Mouse (Mus musculus): Measurements from ENCODE around the gene Ssc4d. TPM values are rescaled to one million over a fixed set of nuclear protein-coding genes. Genes with fewer than 3 reads are reported as not detected.

Gene Ssc4d
- total RNA-seq, 4 experiments from 2014 or later, result 0.76 to 1.7 (median 0.99) TPM

DNA sequence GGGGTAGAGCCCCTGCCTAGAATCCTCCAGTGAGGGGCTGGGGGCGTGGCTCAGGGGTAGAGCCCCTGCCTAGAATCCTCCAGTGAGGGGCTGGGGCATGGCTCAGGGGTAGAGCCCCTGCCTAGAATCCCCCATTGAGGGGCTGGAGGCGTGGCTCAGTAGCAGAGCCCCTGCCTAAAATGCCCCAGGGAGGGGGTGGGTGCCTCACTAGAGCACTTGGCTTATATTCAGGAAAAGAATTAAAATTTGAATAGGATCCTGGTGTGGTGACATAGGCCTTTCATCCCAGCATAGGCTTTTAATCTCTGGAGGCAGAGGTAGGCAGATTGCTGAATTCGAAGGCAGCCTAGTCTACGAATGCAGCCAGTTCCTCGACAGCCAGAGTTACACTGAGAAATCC is 5.0 kb upstream of the Ssc4d start:
- no peak for DNase-seq (ENCODE audit: low spot score in 2 of 2)

- no peak for DNase-seq (ENCODE audit: low spot score in 2 of 2)
These were observed 1.8 kb upstream of the Ssc4d start for GRCm38 (mm10) chr5:135975893-135976668.

DNA sequence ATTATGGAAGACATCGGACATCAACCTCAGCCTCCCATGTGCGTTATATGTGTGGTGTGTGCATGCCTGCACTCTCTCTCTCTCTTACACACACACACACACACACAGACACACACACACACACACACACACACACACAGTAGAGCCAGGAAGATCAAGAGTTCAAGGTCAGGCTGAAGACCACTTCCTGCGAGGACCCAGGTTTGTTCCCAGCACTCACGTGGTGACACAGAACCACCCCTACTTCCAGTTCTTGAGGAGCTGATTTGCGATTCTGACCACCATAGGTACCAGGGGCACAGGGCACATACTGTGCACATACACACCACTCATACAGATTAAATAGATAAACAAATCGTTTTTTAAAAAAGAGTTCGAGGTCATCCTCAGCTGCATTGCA is 2.5 kb downstream of the Ssc4d start:
- DNase-seq (ENCODE audit: low spot score in 2 of 2), result no peak

GRCm38 (mm10) chr5:135970247-135970646 is 4.1 kb downstream of the Ssc4d start:
- no peak for DNase-seq (ENCODE audit: low spot score in 2 of 2)

- DNase-seq (ENCODE audit: low spot score in 2 of 2), result no peak
These were observed 5.5 kb downstream of the Ssc4d start for GRCm38 (mm10) chr5:135968781-135969180.

DNA sequence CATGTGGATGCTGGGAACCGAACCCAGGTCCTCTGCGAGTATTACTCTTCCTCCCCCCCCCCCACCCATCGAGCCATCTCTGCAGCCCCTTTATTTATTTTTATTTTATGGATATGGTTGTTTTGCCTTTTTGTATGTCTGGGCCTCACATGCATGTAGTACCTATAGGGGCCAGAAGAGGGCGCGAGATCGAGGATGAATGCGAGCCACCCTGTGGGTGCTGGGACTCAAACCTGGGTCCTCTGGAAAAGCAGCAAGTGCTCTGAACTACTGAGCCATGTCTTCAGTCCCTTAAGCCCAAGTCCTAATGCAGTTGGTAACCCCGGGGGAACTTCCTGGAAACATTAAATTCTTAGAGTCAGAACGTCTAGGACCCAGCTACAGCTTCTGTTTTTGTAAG is 7.5 kb downstream of the Ssc4d start:
- no peak for DNase-seq (ENCODE audit: low spot score in 2 of 2)

DNA sequence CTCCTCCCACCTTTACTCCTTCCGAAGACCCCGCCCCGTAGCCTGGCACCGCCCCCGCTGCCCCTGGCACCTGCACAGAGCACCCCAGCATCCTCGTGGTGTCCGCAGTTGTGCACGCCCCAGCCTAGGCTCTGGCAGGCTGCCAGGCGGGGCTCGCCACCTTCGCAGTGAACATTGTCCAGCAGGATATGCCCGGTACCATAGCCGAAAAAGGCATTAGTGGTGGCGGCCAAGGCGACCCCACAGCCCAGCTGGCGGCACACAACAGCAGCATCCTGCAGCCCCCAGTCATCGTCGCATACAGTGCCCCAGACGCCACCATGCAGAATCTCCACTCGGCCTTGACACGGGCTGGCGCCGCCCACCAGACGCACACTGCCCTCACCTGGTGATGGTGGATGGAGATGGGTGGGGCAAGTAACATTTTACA is 8.8 kb downstream of the Ssc4d start:
- no peak for DNase-seq (ENCODE audit: low spot score in 2 of 2)

- no peak for DNase-seq (ENCODE audit: low spot score in 2 of 2)
These were observed 11.1 kb downstream of the Ssc4d start for GRCm38 (mm10) chr5:135963280-135963627.

- DNase-seq (ENCODE audit: low spot score in 2 of 2), result peak; percentile 97 to 99
These were observed 11.6 kb downstream of the Ssc4d start for GRCm38 (mm10) chr5:135962492-135963279.

DNA sequence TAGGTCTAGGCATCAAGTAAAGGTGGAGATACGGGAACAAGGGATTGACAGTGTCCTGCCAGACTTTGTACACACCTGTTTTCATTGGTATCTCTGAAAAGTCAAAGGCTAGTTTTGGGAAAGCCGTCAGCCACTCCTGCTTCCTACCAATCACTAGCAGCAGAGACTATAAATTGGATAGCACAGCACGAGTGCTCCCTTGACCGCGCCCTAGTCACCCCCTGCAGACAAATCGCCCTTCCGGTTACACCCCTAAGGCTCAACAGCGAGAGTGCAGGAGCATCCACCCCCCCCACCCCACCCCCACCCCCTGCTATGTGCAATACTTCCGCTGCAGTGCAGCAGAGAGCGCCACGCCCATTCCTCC is 12.2 kb downstream of the Ssc4d start:
- no peak for DNase-seq (ENCODE audit: low spot score in 2 of 2)

DNA sequence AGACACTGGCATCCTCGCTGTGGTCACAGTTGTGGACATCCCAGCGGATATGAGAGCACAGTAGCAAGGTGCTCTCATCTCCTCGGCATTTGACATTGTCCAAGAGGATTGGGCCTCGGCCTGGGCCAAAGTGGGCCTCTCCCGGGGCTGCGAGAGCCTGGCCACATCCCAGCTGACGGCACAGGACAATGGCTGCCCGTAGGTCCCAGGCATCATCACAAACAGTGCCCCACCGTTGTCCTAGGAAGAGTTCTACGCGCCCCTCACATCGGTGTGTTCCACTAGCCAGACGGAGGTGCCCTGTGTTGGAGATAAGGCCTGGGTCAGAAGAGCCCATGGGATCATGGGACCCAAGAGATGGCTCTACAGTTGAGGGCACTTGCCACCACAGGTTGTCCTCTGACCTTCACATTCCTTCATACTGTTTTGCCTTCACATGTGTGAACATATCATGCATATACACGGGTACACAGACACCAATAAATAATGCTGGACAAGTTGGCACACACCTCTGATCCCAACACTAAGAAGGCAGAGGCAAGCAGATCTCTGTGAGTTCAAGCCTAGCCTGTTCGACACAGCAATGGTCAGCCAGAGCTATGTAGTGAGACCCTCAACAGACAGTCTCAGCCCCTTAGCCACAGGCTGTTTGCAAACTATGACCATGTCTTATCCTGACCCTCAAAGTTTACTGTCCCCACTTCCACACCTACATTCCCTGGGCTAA is 13.3 kb downstream of the Ssc4d start:
- DNase-seq (ENCODE audit: low spot score in 2 of 2), result no peak

GRCm38 (mm10) chr5:135959911-135960310 is 14.4 kb downstream of the Ssc4d start:
- DNase-seq (ENCODE audit: low spot score in 2 of 2), result no peak

GRCm38 (mm10) chr5:135958367-135958766 is 16.0 kb downstream of the Ssc4d start:
- no peak for DNase-seq (ENCODE audit: low spot score in 2 of 2)

- peak; percentile 93 to 96 for DNase-seq (ENCODE audit: low spot score in 2 of 2)
These were observed 16.9 kb downstream of the Ssc4d start for GRCm38 (mm10) chr5:135957207-135957974.

DNA sequence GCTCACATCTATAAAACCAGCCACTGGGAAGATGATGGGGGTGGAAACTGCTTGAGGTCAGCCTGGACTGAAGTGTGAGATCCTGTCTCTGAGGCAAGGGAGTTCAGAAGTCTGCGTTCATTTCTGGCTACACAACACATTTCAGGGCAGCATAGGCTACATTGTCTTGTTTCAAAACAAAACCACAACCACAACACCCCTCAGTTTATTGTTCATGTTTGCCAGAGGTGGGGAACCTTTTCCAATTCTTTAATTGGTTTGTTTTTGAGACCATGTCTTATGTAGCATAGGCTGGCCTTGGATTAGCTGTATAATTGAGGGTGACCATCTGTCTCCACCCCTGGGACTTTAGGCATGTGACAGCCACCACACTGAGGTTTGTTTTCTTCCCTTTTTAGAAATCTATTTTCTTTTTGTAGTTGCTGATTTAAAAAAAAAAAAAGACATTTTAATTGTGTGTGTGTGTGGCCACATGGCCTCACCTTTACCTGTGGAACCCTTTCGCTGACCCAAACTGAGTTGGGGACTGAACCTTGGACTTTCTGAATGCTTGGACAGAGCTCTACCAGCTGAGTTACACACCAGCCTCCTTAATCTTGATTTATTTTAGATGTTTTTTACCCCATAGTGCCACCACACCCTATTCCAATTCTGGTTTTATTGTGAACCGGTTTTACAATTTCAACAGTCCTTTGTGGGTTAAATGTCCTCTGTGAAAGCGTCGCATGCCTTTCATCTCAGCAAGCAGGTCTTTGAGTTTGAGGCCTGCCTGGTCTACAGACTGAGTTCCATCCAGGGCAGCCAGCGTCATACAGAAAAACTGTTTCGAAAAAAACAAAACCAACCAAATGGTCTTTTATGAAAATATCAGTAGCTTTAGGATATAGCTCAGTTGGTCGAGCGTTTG is 17.8 kb downstream of the Ssc4d start:
- DNase-seq (ENCODE audit: low spot score in 2 of 2), result no peak

- DNase-seq (ENCODE audit: low spot score in 2 of 2), result no peak
These were observed 21.5 kb downstream of the Ssc4d start for GRCm38 (mm10) chr5:135952830-135953229.

GRCm38 (mm10) chr5:135951660-135952059 is 22.7 kb downstream of the Ssc4d start:
- DNase-seq (ENCODE audit: low spot score in 2 of 2), result no peak

DNA sequence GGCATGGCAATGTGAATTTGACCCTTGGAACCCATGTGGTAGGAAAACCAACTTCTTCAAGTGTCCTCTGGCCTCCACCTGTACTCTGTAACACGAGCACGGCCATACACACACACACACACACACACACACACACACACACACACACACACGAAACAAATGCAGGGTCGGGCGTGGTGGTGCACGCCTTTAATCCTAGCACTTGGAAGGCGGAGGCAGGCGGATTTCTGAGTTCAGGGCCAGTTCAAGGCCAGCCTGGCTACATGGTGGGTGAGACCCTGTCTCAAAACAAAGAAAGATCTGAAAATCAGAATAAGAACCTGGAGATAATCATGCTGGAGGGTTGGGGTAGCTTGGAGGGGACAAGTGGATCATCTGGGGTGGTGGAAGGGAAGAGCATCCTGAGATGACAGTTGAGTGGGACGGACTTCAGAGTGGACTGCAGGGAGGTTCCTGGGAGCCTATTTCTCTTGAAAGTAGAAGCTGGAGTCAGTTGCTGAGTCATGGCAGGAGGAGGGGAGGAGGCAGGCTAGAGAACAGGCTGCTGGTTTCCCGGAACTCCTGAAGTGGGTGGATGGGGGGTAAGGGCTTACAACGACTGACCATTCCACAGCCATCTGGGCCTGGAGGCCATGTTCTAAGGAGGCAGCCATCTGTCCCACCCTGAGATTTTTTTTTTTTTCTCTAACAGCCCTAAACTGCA is 23.5 kb downstream of the Ssc4d start:
- DNase-seq (ENCODE audit: low spot score in 2 of 2), result no peak

- no peak for DNase-seq (ENCODE audit: low spot score in 2 of 2)
These were observed 27.7 kb downstream of the Ssc4d start for GRCm38 (mm10) chr5:135946621-135947020.

- DNase-seq (ENCODE audit: low spot score in 2 of 2), result no peak
These were observed 28.4 kb downstream of the Ssc4d start for GRCm38 (mm10) chr5:135945916-135946408.
